Mouse (Mus musculus) WW6 (cell line): ENCODE measurements around the gene Skap1.
"Not testable (repeated sequence)": the region's sequence is repeated elsewhere in the genome, so short reads cannot be mapped to it uniquely, and the experiment has no call there.

ENCODE experiments used
- DNase-seq: peaks from one replicate; pipeline ENCODE4 v3.0.0-alpha.2; 2013; ENCODE audit warnings: low read depth, low spot score

The Skap1 gene

GRCm38 (mm10) chr11:96694774-96695173 lies 230.4 kb downstream of the Skap1 start:
- no peak for DNase-seq

GRCm38 (mm10) chr11:96696168-96696727 lies 231.9 kb downstream of the Skap1 start:
- DNase-seq: no peak

- peak; percentile 83 for DNase-seq
These were observed 232.6 kb downstream of the Skap1 start for GRCm38 (mm10) chr11:96696842-96697455.

GRCm38 (mm10) chr11:96697467-96697866 lies 233.1 kb downstream of the Skap1 start:
- no peak for DNase-seq

- DNase-seq: no peak
These were observed 239.4 kb downstream of the Skap1 start for GRCm38 (mm10) chr11:96703813-96704212.

- no peak for DNase-seq
These were observed 246.9 kb downstream of the Skap1 start for GRCm38 (mm10) chr11:96711268-96711667.

- DNase-seq: no peak
These were observed 247.3 kb downstream of the Skap1 start for GRCm38 (mm10) chr11:96711670-96712069.

- peak; percentile 83 for DNase-seq
These were observed 249.0 kb downstream of the Skap1 start for GRCm38 (mm10) chr11:96713210-96714005.

- no peak for DNase-seq
These were observed 249.6 kb downstream of the Skap1 start for GRCm38 (mm10) chr11:96714011-96714410.

GRCm38 (mm10) chr11:96715168-96715567 lies 250.8 kb downstream of the Skap1 start:
- DNase-seq: not testable (repeated sequence)

GRCm38 (mm10) chr11:96718609-96719008 lies 254.2 kb downstream of the Skap1 start:
- no peak for DNase-seq

GRCm38 (mm10) chr11:96725833-96726232 lies 261.4 kb downstream of the Skap1 start:
- no peak for DNase-seq

- no peak for DNase-seq
These were observed 264.2 kb downstream of the Skap1 start for GRCm38 (mm10) chr11:96728577-96728976.

GRCm38 (mm10) chr11:96729462-96729861 lies 265.1 kb downstream of the Skap1 start:
- DNase-seq: no peak

- no peak for DNase-seq
These were observed 265.9 kb downstream of the Skap1 start for GRCm38 (mm10) chr11:96730327-96730726.

- no peak for DNase-seq
These were observed 268.3 kb downstream of the Skap1 start for GRCm38 (mm10) chr11:96732657-96733056.

- peak; percentile 75 for DNase-seq
These were observed 271.5 kb downstream of the Skap1 start for GRCm38 (mm10) chr11:96735908-96736307.

- no peak for DNase-seq
These were observed 272.0 kb downstream of the Skap1 start for GRCm38 (mm10) chr11:96736361-96736760.

- DNase-seq: no peak
These were observed 273.5 kb downstream of the Skap1 start for GRCm38 (mm10) chr11:96737673-96738471.

GRCm38 (mm10) chr11:96740796-96741195 lies 276.4 kb downstream of the Skap1 start:
- no peak for DNase-seq

GRCm38 (mm10) chr11:96741995-96742394 lies 277.6 kb downstream of the Skap1 start:
- no peak for DNase-seq

- DNase-seq: no peak
These were observed 278.6 kb downstream of the Skap1 start for GRCm38 (mm10) chr11:96743000-96743399.
